Mouse (Mus musculus) ovary, postnatal 10 days (tissue): ENCODE data around the gene Sspo.

ENCODE experiments used
- DNase-seq: peaks from one replicate; pipeline ENCODE4 v3.0.0; 2022; ENCODE audit warnings: low spot score

Gene Sspo

DNA sequence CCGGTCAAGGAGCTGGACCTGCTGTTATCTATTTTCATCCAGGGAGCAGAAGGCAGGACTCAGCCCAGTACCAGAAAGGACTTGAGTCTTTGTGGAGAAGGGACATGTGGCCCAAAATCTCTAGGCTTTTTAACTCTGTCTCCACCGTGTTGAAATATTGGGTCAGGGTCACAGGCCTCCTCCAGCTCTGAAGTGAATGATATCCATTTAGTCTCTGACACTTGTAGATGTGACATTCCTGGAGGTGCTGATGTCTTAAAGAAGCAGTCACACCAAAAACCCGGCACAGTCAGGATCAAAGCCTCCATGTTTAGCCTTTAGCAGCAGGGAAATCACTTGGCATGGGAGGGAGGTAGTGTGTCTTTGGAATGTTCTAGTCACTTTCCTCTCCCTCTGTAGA is 92.7 kb downstream of the Sspo start:
- no peak for DNase-seq

DNA sequence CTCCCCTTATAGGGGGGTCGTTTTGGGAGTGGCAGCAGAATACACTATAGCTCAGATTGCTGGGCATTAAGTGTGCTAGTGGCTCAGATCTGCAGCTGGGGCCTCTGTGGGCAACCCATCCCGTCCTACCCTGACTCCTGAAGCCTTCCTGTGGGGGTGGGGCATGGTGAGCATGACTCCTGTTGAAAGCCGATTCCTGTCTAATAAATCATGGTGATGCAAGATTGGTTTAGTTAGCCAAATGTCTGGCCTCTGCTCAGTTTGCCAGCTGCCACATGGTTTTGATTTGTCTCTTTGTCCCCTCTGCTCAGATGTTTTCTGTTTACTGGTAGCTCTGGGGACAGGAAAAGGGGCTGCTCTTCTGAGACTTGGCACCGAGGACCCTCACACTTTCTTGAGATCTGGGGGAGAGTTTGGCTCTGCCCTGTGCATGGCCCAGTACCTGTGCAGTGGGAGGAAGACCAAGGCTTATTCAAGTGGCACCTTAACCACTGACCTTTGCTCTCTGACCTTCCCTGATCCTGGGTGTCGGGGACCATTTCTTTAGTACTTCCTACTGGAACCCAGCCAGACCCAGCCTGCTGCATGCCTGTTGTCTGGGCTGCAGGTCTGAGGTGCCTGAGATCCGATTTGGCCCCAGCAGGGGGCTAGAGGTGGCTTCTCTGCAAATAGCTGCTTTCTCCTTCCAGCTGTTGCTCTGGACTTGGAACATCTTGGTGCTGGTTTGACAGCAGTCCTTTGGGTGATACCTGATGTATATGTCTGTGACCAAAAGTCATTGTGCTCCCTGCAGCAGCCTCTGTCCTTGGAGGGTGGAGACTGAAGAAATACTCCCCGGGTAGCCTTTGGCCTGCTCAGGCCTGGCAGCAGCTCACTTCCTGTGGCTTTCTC is 93.8 kb downstream of the Sspo start:
- DNase-seq: no peak

DNA sequence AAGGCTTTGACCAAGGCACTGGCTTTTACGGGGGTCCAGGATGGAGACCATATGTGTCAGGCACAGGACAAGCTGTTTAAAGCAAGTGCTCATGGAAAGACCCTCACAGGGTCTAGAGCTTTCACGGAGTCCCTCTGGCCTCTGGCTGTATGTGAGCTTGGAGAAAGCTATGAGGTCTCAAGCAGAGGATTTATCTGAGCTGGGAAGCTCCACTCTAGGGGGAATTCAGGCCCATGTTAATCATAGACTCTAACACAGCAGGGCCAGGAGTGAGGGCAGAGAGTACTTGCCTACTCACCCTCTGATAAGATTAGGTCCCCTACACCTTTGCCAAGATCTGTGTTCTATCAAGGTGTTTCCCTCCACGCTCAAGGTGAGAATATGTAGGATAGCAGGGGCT is 94.6 kb downstream of the Sspo start:
- no peak for DNase-seq

DNA sequence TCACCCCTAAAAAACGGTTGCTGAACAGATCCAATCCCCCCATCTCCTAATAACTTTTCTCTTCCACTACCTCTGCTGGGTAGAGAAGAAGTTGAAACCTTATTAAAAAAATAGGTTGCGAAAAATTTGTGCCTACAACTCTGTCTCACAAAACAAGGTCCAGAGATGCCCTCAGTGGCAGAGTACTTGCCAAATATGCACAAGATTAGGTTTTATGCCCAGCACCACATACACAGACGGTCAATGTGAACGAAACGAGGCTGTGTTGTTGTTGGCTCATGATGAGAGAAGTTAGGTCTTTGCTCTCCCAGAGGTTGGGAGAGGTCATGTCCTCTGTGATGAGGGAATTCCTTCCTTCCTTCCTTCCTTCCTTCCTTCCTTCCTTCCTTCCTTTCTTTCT is 97.2 kb downstream of the Sspo start:
- DNase-seq: no peak

DNA sequence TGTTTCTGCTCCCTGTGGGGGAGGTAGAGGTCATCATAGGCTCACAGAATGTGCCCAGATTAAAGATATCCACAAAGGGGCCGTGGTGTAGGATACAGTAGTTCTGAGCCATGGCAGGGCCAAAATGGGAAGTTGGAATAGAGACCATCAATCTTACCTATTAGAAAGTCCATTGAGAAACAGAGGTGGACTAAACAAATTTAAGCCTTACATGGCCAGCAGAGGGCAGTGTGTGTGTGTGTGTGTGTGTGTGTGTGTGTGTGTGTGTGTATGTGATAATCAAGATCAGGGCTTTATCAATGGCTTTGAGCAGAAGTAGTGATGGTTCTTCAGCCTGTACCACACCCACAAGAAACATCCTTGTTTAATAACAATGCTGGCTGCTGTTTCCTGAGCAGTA is 98.2 kb downstream of the Sspo start:
- no peak for DNase-seq

DNA sequence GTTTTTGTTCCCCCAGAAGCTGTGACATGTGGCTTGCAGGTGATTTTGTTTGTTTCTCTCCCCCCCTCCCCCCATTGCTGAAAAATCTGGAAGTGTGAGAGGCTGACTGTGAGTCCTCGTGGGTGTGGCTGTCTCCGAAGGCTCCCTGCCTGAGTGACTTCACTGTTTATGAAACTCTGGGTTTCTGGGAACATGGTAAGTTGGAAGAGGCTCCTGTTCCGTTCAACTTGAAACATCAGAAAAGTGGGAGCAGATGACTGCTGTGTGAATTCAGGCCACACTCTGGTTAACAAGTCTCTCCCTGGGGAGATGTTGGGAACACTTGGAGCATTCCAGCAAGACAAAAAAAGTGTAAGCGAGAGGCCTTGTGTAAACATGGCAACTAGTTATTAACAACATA is 98.8 kb downstream of the Sspo start:
- no peak for DNase-seq

DNA sequence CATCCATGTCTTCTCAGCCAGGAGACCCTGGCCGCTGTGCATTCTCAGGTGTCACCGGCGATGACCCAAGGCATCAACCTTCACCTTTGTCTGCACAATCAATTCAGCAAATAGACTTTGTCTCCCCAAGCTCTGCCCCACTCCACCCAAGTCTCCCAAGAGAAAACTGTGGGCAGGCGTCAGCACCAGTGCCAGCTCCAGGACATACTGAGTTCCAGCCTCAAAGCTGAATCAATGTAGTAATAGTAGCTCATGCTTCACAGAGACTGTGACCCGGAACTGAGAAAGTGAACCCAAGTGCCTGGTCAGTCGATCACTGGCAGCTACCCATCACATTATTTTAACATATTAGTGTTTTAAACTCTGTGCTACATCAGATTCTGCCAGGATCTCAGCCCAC is 100.3 kb downstream of the Sspo start:
- no peak for DNase-seq
